Mouse (Mus musculus): ENCODE measurements around the gene D630036H23Rik.
"Not testable (repeated sequence)": the region's sequence is repeated elsewhere in the genome, so short reads cannot be mapped to it uniquely, and the experiment has no call there.

D630036H23Rik gene

DNA sequence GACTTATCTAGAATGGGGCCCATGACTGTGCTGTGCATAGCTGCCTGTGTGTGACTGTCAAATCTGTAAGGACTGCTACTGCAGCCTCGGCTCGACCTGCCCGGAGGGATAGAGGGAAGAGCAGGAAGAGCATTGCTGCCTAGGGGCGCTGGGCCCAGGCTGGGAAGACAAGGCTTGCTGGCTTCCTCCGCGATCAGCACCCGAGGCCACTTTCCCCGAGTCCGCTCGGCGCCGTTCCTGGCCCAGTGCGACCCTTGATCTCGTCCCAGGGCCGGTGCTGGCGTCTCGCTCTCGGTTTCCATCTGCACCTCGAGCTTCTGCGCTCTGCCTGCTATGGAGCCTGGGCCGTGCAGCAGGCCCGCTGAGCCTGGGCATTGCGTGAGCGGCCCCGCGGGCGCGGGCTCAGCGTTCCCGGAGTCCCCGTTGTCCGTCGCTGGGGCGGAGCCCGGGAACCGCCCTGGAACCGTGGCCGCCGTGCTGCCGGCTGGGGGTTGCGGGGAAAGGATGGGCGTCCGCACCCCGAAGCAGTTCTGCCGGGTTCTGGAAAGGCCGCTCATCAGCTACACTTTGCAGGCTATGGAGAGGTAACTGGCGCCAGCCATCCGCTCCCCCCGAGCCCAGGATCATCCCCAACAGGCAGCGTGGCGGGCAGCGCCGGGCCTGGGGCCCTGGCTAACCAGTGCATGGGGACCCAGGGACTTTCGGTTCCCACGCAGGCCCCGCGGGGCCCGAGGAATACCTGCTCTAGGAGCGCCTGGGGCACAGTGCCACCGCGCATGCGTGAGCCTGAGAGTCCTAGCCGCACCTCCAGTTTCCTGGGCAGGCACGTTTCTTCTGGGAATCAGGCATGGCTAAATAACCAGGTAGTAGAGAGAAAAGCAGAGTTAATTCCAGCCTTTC is at the start of gene D630036H23Rik, which contains the start of gene Ispd:
D630036H23Rik (minus strand) TSS at position 741 of the 900 bp plus-strand sequence.
Ispd (plus strand) TSS at position 10 of the 900 bp plus-strand sequence.
- DNase-seq (ENCODE audit: low spot score) = peak; percentile 88

DNA sequence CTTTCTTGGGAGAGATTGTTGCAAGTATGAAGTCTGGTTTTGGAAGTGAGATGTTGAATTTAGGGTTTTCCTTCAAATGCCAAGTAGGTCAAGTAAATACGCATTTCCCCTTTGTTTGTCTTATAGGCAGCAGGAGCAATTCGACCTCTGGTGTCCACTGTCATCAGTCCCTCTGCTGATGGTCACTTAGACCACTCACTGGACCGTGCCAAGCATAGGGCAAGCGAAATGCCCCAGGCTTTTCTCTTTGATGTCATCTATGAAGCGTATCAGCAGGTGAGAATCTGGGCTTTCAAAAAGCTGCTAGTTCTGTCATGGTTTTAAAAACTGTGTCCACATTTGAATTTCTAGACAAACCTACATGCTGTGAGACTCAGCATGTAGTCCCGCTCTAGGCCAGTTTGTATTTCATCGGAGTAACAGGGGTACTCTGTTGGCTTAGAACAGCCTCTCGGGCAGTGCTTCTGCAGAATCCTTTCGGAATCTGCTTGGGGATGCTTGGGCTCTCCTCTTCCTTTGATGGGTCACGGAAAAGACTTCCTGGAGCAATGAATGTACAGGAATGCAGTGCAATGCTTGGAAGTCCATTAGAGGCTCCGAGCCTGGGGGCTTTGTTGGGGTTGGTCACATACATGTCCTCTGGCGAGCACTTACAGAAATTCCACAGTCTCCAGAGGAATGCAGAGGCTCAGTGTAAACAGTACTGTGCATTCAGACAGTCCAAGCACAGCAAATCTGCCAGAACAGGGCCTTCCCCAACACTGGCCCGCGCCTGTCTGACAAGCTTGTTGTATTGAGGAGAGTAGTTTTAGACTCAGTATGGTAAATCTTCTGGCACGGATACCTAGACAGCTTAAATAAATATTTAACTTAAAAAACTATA is 44.4 kb upstream of the D630036H23Rik start:
- no peak for DNase-seq (ENCODE audit: low spot score)

DNA sequence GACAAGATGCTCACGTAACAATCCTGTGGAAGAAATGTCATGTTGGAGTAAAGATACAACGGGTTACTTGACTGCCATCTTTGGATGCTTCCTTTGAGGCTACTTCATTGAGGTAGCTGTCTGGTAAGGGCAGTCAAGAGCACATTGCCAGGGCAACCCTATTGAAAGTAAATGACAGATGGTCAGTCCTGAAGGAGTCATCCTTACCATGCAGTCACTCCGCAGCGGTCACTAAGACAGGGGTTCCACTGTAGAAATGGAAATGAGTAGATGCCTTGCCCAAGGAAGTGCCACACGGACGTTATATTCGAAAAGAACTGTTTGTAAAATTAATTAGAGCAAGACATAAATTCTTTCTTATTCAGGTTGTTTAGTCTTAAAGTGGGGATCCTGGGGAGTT is 43.3 kb upstream of the D630036H23Rik start:
- DNase-seq (ENCODE audit: low spot score) = no peak

DNA sequence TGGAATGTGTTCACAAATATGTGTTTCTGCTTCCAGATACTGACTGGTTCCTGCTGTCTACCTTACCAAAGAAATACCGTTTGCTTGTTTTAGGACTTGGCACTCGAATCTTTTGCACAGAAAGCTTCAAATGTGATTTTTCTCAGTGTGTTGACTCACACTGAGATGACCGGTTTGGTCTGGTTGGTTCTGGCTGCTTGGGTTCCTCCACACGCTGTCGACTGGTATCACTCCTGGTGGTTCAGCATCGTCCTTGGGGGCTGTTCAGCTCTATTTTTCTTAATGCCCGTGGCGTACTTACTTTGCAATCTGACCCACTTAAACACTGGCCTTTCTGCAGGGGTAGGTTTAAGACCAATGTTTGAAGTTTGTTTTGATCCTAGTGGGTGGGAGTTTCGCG is 41.7 kb upstream of the D630036H23Rik start:
- no peak for DNase-seq (ENCODE audit: low spot score)

DNA sequence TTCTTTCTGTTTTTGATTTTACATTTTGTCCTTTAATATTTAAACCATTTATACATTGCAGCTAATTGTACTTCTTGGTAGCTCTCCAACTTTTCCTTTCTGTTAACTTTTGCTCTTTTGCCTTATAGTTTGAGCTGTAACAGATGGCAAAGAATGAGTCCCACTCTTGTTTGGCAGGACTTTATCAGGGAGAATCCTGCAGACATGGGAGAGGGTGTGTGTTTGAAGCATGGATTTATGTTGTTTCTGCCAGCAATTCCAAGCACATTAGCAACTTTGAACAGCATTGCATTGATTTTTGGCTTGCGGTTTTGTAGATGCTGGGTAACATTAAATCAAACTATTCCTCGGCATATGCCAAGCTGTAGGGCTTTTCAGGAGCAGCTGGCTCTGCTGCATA is 13.1 kb upstream of the D630036H23Rik start:
- DNase-seq (ENCODE audit: low spot score) = no peak

DNA sequence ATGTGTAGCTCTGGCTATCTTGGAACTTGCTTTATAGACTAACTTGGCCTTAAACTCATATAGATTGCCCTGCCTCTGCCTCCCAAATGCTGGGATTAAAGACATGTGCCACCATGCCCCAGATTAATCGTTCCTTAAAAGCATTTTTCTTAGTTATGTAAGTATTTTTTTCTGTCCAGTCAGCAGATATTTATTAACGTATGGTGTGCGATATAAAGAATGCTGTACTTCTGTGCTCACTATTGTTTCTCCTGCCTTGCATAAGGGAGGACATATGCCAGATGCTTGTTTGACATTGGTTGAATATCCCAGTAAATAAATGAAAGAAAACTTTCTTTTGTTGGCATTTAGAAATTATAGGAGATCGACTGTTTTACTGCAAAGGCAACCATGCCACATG is 5.0 kb upstream of the D630036H23Rik start:
- DNase-seq (ENCODE audit: low spot score) = no peak

DNA sequence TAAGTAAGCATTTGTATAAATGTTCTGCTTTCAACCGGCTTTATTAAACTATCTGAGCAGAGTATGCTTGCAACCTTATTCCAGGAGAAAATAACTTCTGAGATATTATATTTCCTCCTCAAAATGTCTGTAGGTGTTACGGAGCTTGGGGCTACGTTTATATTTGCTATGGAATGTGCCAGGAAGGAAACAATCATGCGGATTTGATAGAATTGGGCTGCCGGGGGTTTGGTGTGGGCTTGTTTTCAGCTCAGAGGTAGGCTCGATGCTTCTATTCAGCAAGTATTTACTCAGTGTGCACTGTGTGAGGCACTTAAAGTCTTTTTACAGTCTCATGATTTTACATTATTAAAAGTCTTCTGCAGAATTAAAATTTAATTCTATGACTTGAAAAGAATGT is 3.4 kb upstream of the D630036H23Rik start:
- no peak for DNase-seq (ENCODE audit: low spot score)

DNA sequence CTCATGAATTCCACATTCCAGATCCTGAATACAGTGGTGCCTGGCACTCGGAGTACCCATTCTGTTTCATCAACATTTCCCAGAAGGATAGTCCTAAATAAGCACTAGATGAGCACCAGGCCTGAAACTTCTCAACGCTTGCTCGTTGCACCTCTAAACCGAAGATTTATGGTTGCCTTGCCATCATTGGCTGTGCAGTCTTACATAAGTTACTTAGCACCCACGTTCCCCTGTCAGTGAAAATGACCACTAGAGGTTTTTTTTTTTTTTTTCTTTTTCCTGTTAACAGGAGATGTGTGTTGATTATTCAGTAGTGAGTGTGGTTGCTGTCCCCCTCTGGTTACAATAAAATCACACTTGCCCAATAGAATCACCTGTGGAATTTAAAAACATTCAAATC is 1.2 kb downstream of the D630036H23Rik start:
- no peak for DNase-seq (ENCODE audit: low spot score)

DNA sequence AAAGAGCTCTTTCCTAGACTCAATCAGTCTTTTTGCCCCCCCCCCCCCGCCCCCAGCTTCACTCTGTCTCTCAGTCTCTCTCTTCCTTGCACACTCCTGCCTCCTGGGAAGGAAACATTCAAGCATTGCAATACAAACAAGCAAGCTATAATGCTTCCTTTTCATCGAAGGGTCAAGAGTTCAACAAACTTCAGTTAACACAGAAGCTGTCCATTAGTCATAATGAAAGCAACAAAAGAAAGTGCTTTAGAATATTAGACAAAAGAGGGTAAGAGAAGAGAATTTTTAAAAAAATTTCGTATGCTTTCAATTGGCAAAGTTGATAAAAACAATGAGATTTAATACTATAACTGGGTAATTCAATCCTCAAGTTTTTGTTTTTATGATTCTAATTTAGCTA is 1.7 kb downstream of the D630036H23Rik start:
- DNase-seq (ENCODE audit: low spot score) = no peak

DNA sequence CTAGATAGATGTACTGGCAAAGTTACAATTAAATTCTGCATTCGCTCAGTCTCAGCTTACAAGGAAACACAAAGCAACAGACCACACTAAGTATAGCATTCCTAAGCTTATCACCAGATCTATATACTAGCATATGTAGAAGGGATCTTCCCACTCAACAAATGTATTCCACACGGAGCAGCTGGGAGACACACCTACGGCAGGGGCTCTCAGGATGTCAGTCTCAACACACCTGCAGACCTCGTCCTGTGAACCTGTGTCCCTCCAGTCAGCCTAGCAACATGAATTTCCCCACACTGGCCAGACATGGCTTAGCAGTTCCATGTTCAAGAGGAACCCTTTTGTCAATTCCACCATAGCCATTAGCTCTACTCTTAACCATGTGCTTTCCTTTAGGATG is 5.6 kb downstream of the D630036H23Rik start:
- DNase-seq (ENCODE audit: low spot score) = not testable (repeated sequence)

DNA sequence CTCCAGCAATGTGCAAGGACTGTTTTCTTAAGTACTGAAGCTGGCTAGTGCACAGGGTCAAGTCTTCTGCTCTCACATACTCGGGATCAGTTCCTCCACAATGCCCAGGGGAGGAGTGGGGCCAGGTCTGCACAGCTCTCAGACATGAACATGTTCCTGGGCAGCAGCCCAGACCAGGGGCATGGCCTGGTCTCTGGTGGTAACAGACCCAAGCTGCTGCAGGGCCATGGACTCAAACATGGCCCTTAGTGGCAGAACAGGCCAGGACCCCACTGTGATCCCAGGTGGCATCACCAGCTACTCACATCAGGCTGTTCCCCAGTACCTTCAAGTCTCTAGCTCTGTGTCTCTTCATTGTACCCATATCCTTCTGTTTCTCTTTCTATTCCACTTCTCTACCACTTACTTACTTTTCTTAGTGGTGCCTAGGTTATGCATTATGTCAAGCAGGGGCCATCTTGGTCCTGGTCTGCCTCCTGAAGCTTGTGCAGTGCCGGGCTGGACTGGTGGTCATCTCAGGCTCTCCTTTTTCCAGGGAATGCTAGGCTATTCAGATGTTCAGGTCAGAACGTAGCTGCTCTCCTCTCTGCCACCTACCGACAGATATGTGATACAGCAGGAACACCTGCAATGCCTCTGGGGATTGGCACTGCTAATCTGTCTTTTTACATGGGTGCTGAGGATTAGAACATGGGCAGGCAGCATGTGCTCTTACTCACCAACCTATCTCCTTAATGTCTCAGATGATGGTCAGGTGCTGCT is 8.6 kb downstream of the D630036H23Rik start:
- DNase-seq (ENCODE audit: low spot score) = no peak

DNA sequence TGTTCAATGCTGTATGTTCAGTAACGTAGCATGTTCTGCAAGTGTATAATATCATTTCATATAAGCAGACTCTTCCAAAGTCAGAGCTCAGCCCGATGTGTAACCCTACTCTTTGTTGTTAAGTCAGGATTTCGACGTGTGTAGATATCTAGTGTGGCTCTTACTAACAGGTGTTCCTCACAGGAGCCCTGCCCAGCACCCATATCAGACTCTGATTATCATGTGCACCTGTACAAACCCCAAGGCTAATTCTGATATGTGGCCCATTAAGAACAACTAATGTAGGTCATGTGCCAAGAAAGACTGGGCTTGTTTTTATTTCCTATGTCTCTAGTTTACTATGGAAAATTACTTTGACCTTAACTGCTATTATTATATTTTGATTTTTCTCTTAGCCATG is 18.0 kb downstream of the D630036H23Rik start:
- no peak for DNase-seq (ENCODE audit: low spot score)

DNA sequence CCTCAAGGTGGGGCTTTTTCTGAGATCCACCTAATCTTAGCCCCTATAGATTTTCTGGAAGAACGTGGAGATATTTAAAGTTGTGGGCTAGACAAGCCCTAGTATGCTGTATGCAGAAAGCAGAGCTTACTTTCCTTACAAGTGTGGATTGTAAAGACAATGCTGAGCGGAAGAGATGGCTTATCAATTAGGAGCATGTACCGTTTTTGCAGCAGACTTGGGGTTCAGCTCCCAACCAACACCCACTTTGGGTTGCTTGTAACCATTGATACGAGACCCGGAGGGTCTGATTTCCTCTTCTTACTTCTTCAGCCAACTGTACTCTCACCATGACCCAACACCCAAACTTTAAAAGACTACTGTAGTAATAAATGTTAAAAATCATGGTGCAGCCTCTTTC is 21.3 kb downstream of the D630036H23Rik start:
- DNase-seq (ENCODE audit: low spot score) = no peak

DNA sequence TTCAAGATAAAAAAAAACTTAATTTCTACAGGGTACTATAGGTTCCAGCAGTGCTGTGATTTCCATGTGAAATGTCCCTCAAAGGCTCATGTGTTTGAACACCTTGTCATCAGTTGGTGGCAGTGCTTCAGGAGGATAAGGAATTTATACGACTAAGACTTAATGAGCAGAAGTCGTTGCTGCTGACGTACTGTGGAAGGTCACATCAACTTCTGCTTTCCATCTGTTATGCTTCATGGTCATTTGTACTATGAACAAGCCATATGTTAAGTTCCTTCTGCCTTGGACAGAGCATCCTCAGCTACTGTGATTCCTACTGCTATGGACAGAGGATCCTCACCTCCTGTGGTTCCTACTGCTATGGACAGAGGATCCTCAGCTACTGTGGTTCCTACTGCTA is 21.9 kb downstream of the D630036H23Rik start:
- DNase-seq (ENCODE audit: low spot score) = no peak

DNA sequence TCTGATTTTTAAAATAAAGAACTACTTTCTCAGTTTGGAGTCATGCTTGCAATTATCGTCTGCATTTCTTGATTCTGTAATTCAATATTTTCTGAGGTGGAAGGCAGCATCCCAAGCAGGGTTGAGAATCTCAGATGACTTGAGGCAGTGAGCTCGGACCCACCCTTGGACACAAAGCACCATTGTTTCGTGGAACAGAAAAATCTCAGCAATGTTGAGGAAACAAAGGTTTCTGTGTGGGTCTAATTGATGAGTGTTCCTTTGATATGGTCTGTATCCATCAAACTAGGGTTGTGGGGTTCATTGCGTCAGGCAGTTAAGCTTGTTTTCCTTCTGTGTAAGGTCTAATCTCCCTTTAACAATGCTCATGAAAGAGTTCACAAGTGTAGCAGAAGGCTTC is 37.9 kb downstream of the D630036H23Rik start:
- no peak for DNase-seq (ENCODE audit: low spot score)

DNA sequence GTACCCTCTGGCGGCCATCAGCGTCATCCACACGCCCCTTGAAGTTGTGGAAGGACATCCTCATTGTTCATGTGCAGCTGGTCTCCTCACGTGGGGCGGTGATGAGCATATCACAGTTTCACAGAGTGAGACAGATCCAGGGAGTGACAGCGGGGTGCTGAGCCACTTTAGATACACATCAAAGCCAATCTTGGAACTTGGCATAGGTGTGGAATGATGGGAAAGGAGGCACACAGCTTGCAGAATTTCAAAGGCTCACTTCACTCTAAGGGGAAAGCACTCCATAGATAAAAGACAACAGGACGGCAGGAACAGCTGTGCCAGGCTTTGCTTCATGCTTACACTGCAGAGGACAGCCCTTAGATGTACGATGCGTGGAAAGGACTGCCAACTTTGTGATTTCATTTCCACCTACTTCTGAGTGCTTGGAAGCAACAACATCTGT is 48.1 kb downstream of the D630036H23Rik start:
- no peak for DNase-seq (ENCODE audit: low spot score)

DNA sequence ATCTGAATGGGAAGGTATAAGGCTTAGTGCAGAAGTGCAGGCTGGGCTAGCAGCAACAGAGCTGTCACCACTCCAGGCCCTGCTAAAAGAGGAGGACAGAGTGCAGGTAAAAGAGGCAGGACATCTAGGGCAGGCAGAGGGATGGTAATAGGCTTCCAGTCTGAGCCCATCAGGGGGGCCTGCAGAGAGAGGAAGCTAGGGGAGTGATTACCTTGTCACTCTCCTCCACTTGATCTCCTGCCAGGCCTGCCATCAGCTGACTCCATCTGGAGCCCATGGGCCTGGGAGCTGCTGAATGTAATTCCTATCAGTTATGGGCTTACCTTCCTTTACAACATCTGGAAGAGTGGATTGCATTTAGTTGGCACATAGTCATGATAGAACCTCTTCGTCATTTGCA is 49.3 kb downstream of the D630036H23Rik start:
- no peak for DNase-seq (ENCODE audit: low spot score)

Measured in lung, postnatal 25 days (tissue).